Mouse (Mus musculus): ENCODE measurements around the gene Ripply2. TPM values are rescaled to one million over a fixed set of nuclear protein-coding genes. Genes with fewer than 3 reads are reported as not detected.
"Not testable (repeated sequence)": the region's sequence is repeated elsewhere in the genome, so short reads cannot be mapped to it uniquely, and the experiment has no call there.

Ripply2 gene
- polyA plus RNA-seq (2012; fragmentation: generic; extraction: Trizol): not detected
- long read RNA-seq, experiment 1: 0 reads
- long read RNA-seq, experiment 2: 0 reads

- H3ac ChIP-seq (ENCODE audit: control insufficient read depth, insufficient read length, low read depth): no peak within 1 kb of the TSS
- no peaks in the 10 kb centered on the region for H3K36me3 ChIP-seq (ENCODE audit: control insufficient read depth, insufficient read depth)
- no peak within 1 kb of the TSS for H3K4me3 ChIP-seq (ENCODE audit: insufficient read depth, poor library complexity, severe bottlenecking)
- no peaks in the 10 kb centered on the region for H3K79me2 ChIP-seq (ENCODE audit: control insufficient read depth, insufficient read depth)
- no peaks in the 10 kb centered on the region for H3K79me3 ChIP-seq (ENCODE audit: low read depth)
- peaks cover 14% of the 10 kb centered on the region for H3K27me3 ChIP-seq (ENCODE audit: control insufficient read depth, insufficient read depth, insufficient read length)
- TF ChIP-seq MYOD1 (IDR thresholded peaks at IDR 0.05; ENCODE audit: control insufficient read depth, insufficient read length, low read depth): no peak
- no peak for TF ChIP-seq MYOG (IDR thresholded peaks at IDR 0.05; ENCODE audit: control insufficient read depth, extremely low read depth, insufficient read length)
- TF ChIP-seq CEBPB (IDR thresholded peaks at IDR 0.05; ENCODE audit: low read depth): no peak
- no peak for TF ChIP-seq CTCF (IDR thresholded peaks at IDR 0.05; ENCODE audit: control insufficient read depth, insufficient read depth, insufficient read length)
- TF ChIP-seq MAX (IDR thresholded peaks at IDR 0.05): no peak
- TF ChIP-seq USF1 (IDR thresholded peaks at IDR 0.05; ENCODE audit: low read depth): no peak
- TF ChIP-seq FOSL1 (IDR thresholded peaks at IDR 0.05; ENCODE audit: insufficient read depth, low read length, poor library complexity, severe bottlenecking): no peak
These were observed at the start of gene Ripply2 for GRCm38 (mm10) chr9:87015288-87015937. Gene Ripply2, plus strand, starts transcription at chr9:87015537.

GRCm38 (mm10) chr9:86972471-86972870 is 42.9 kb upstream of the Ripply2 start:
- H3K79me3 ChIP-seq (ENCODE audit: low read depth); H3K4me3 ChIP-seq (ENCODE audit: insufficient read depth, poor library complexity, severe bottlenecking); H3K36me3 ChIP-seq (ENCODE audit: control insufficient read depth, insufficient read depth); H3K27me3 ChIP-seq (ENCODE audit: control insufficient read depth, insufficient read depth, insufficient read length); H3K79me2 ChIP-seq (ENCODE audit: control insufficient read depth, insufficient read depth); H3ac ChIP-seq (ENCODE audit: control insufficient read depth, insufficient read length, low read depth): not testable (repeated sequence)

GRCm38 (mm10) chr9:86973562-86973961 is 41.8 kb upstream of the Ripply2 start:
- H3K4me3 ChIP-seq (ENCODE audit: insufficient read depth, poor library complexity, severe bottlenecking): no peak overlapping the region
- H3ac ChIP-seq (ENCODE audit: control insufficient read depth, insufficient read length, low read depth): no peak overlapping the region
- no peaks in the 10 kb centered on the region for H3K79me2 ChIP-seq (ENCODE audit: control insufficient read depth, insufficient read depth)
- TF ChIP-seq FOSL1 (IDR thresholded peaks at IDR 0.05; ENCODE audit: insufficient read depth, low read length, poor library complexity, severe bottlenecking): no peak
- TF ChIP-seq CEBPB (IDR thresholded peaks at IDR 0.05; ENCODE audit: low read depth): no peak
- TF ChIP-seq MYOD1 (IDR thresholded peaks at IDR 0.05; ENCODE audit: control insufficient read depth, insufficient read length, low read depth): no peak
- no peak for TF ChIP-seq MYOG (IDR thresholded peaks at IDR 0.05; ENCODE audit: control insufficient read depth, extremely low read depth, insufficient read length)
- no peak for TF ChIP-seq CTCF (IDR thresholded peaks at IDR 0.05; ENCODE audit: control insufficient read depth, insufficient read depth, insufficient read length)
- TF ChIP-seq USF1 (IDR thresholded peaks at IDR 0.05; ENCODE audit: low read depth): no peak
- TF ChIP-seq MAX (IDR thresholded peaks at IDR 0.05): no peak
- no peaks in the 10 kb centered on the region for H3K36me3 ChIP-seq (ENCODE audit: control insufficient read depth, insufficient read depth)
- H3K27me3 ChIP-seq (ENCODE audit: control insufficient read depth, insufficient read depth, insufficient read length): no peaks in the 10 kb centered on the region
- no peaks in the 10 kb centered on the region for H3K79me3 ChIP-seq (ENCODE audit: low read depth)

GRCm38 (mm10) chr9:86976896-86977295 is 38.4 kb upstream of the Ripply2 start:
- Histone ChIP-seq H3K79me3 (ENCODE audit: low read depth) (no peaks in the 10 kb centered on the region), H3ac (ENCODE audit: control insufficient read depth, insufficient read length, low read depth) (no peak overlapping the region), H3K79me2 (ENCODE audit: control insufficient read depth, insufficient read depth) (no peaks in the 10 kb centered on the region), H3K4me3 (ENCODE audit: insufficient read depth, poor library complexity, severe bottlenecking) (no peak overlapping the region), H3K36me3 (ENCODE audit: control insufficient read depth, insufficient read depth) (no peaks in the 10 kb centered on the region), H3K27me3 (ENCODE audit: control insufficient read depth, insufficient read depth, insufficient read length) (no peaks in the 10 kb centered on the region)
- TF ChIP-seq CEBPB (IDR thresholded peaks at IDR 0.05; ENCODE audit: low read depth) (no peak), MYOG (IDR thresholded peaks at IDR 0.05; ENCODE audit: control insufficient read depth, extremely low read depth, insufficient read length) (no peak), MYOD1 (IDR thresholded peaks at IDR 0.05; ENCODE audit: control insufficient read depth, insufficient read length, low read depth) (no peak), FOSL1 (IDR thresholded peaks at IDR 0.05; ENCODE audit: insufficient read depth, low read length, poor library complexity, severe bottlenecking) (no peak), MAX (IDR thresholded peaks at IDR 0.05) (no peak), CTCF (IDR thresholded peaks at IDR 0.05; ENCODE audit: control insufficient read depth, insufficient read depth, insufficient read length) (no peak), USF1 (IDR thresholded peaks at IDR 0.05; ENCODE audit: low read depth) (no peak)

GRCm38 (mm10) chr9:86978257-86978907 is 37.0 kb upstream of the Ripply2 start:
- no peak for TF ChIP-seq USF1 (IDR thresholded peaks at IDR 0.05; ENCODE audit: low read depth)
- TF ChIP-seq CEBPB (IDR thresholded peaks at IDR 0.05; ENCODE audit: low read depth): no peak
- TF ChIP-seq FOSL1 (IDR thresholded peaks at IDR 0.05; ENCODE audit: insufficient read depth, low read length, poor library complexity, severe bottlenecking): no peak
- no peak for TF ChIP-seq MYOD1 (IDR thresholded peaks at IDR 0.05; ENCODE audit: control insufficient read depth, insufficient read length, low read depth)
- TF ChIP-seq CTCF (IDR thresholded peaks at IDR 0.05; ENCODE audit: control insufficient read depth, insufficient read depth, insufficient read length): no peak
- TF ChIP-seq MAX (IDR thresholded peaks at IDR 0.05): no peak
- no peak for TF ChIP-seq MYOG (IDR thresholded peaks at IDR 0.05; ENCODE audit: control insufficient read depth, extremely low read depth, insufficient read length)
- no peaks in the 10 kb centered on the region for H3K79me3 ChIP-seq (ENCODE audit: low read depth)
- H3ac ChIP-seq (ENCODE audit: control insufficient read depth, insufficient read length, low read depth): no peak overlapping the region
- H3K36me3 ChIP-seq (ENCODE audit: control insufficient read depth, insufficient read depth): no peaks in the 10 kb centered on the region
- no peak overlapping the region for H3K4me3 ChIP-seq (ENCODE audit: insufficient read depth, poor library complexity, severe bottlenecking)
- H3K79me2 ChIP-seq (ENCODE audit: control insufficient read depth, insufficient read depth): no peaks in the 10 kb centered on the region
- H3K27me3 ChIP-seq (ENCODE audit: control insufficient read depth, insufficient read depth, insufficient read length): no peaks in the 10 kb centered on the region
